Mouse (Mus musculus): ENCODE measurements around the gene Klk7. TPM values are rescaled to one million over a fixed set of nuclear protein-coding genes. Genes with fewer than 3 reads are reported as not detected.

The Klk7 gene
- polyA plus RNA-seq, 1 experiment from 2014 or later = not detected

GRCm38 (mm10) chr7:43855709-43856108 is 44.6 kb downstream of the Klk7 start:
- Histone ChIP-seq H3K27ac (no peak overlapping the region), H3K9me3 (replicated peaks) (no peaks in the 10 kb centered on the region), H3K4me1 (peaks cover 5% of the 10 kb centered on the region), H3K27me3 (no peaks in the 10 kb centered on the region), H3K4me2 (no peak overlapping the region), H3K36me3 (no peaks in the 10 kb centered on the region), H3K9ac (no peak overlapping the region), H3K4me3 (replicated peaks) (no peak overlapping the region)
- 62% methylated on average over 3 of the region's 3 CpGs for WGBS
- no peak for ATAC-seq (replicated peaks; ENCODE audit: low FRiP score)

- Histone ChIP-seq H3K9ac (no peak overlapping the region), H3K36me3 (no peaks in the 10 kb centered on the region)
Measured at GRCm38 (mm10) chr7:43856307-43856706, 45.2 kb downstream of the Klk7 start.

GRCm38 (mm10) chr7:43857501-43857900 is 46.4 kb downstream of the Klk7 start:
- peaks cover 5% of the 10 kb centered on the region for H3K4me1 ChIP-seq
- ATAC-seq (replicated peaks; ENCODE audit: low FRiP score) = no peak
- H3K27ac ChIP-seq = no peak overlapping the region
- no peak overlapping the region for H3K4me3 ChIP-seq (replicated peaks)
- H3K9ac ChIP-seq = no peak overlapping the region
- WGBS = 94% methylated on average over 12 of the region's 12 CpGs
- H3K4me2 ChIP-seq = no peak overlapping the region
- H3K9me3 ChIP-seq (replicated peaks) = no peaks in the 10 kb centered on the region
- no peaks in the 10 kb centered on the region for H3K27me3 ChIP-seq
- no peaks in the 10 kb centered on the region for H3K36me3 ChIP-seq

More at GRCm38 (mm10) chr7:43856307-43856706, 45.2 kb downstream of the Klk7 start:
- Histone ChIP-seq H3K4me1 (peaks cover 5% of the 10 kb centered on the region), H3K27ac (no peak overlapping the region), H3K4me3 (replicated peaks) (no peak overlapping the region), H3K9me3 (replicated peaks) (no peaks in the 10 kb centered on the region), H3K27me3 (no peaks in the 10 kb centered on the region), H3K4me2 (no peak overlapping the region)
- WGBS = 77% methylated on average over 7 of the region's 7 CpGs
- ATAC-seq (replicated peaks; ENCODE audit: low FRiP score) = no peak

- no peak overlapping the region for H3K4me2 ChIP-seq
- no peaks in the 10 kb centered on the region for H3K27me3 ChIP-seq
- no peaks in the 10 kb centered on the region for H3K9me3 ChIP-seq (replicated peaks)
- WGBS = 49% methylated on average over 8 of the region's 8 CpGs
- no peak overlapping the region for H3K9ac ChIP-seq
- ATAC-seq (replicated peaks; ENCODE audit: low FRiP score) = peak; percentile 44; the same call in 1 of the 2 replicates
- H3K4me1 ChIP-seq = peaks cover 5% of the 10 kb centered on the region
- no peaks in the 10 kb centered on the region for H3K36me3 ChIP-seq
- H3K4me3 ChIP-seq (replicated peaks) = no peak overlapping the region
- no peak overlapping the region for H3K27ac ChIP-seq
Measured at GRCm38 (mm10) chr7:43860411-43860810, 49.3 kb downstream of the Klk7 start.

Other genes with a start within 250 kb of the Klk7 start
- gene Zfp658, start 249.0 kb upstream of the Klk7 start, polyA plus RNA-seq (2015; fragmentation: Nextera tagmentation; extraction: Ambion mirVana) = 3.7 TPM in 2 replicates
- gene Zfp719, start 231.7 kb upstream of the Klk7 start, polyA plus RNA-seq (2015; fragmentation: Nextera tagmentation; extraction: Ambion mirVana) = 12.4 and 12.6 TPM in 2 replicates
- gene Zfp819, start 204.1 kb upstream of the Klk7 start, polyA plus RNA-seq (2015; fragmentation: Nextera tagmentation; extraction: Ambion mirVana) = 0.21 TPM in 1 of 2 replicates, not detected in the other
- not detected in 2 replicates for gene Ceacam18, start 176.6 kb upstream of the Klk7 start, polyA plus RNA-seq (2015; fragmentation: Nextera tagmentation; extraction: Ambion mirVana)
- gene Siglece, start 151.1 kb upstream of the Klk7 start, polyA plus RNA-seq (2015; fragmentation: Nextera tagmentation; extraction: Ambion mirVana) = 0.66 and 0.77 TPM in 2 replicates
- 15.3 and 16.8 TPM in 2 replicates for gene Ctu1, start 139.3 kb upstream of the Klk7 start, polyA plus RNA-seq (2015; fragmentation: Nextera tagmentation; extraction: Ambion mirVana)
- not detected in 2 replicates for gene Klk14, start 120.9 kb upstream of the Klk7 start, polyA plus RNA-seq (2015; fragmentation: Nextera tagmentation; extraction: Ambion mirVana)
- 0.47 and 0.64 TPM in 2 replicates for gene Klk13, start 98.7 kb upstream of the Klk7 start, polyA plus RNA-seq (2015; fragmentation: Nextera tagmentation; extraction: Ambion mirVana)
- gene Klk12, start 42.4 kb upstream of the Klk7 start, polyA plus RNA-seq (2015; fragmentation: Nextera tagmentation; extraction: Ambion mirVana) = not detected in 2 replicates
- 0.14 and 1.0 TPM in 2 replicates for gene Klk11, start 36.7 kb upstream of the Klk7 start, polyA plus RNA-seq (2015; fragmentation: Nextera tagmentation; extraction: Ambion mirVana)
- 0.58 and 2.3 TPM in 2 replicates for gene Klk10, start 30.3 kb upstream of the Klk7 start, polyA plus RNA-seq (2015; fragmentation: Nextera tagmentation; extraction: Ambion mirVana)
- 0.22 and 0.23 TPM in 2 replicates for gene Klk9, start 19.4 kb upstream of the Klk7 start, polyA plus RNA-seq (2015; fragmentation: Nextera tagmentation; extraction: Ambion mirVana)
- gene Klk8, start 13.7 kb upstream of the Klk7 start, polyA plus RNA-seq (2015; fragmentation: Nextera tagmentation; extraction: Ambion mirVana) = 29.0 and 32.5 TPM in 2 replicates
- 0.18 TPM in 1 of 2 replicates, not detected in the other for gene Klk6, start 13.2 kb downstream of the Klk7 start, polyA plus RNA-seq (2015; fragmentation: Nextera tagmentation; extraction: Ambion mirVana)
- gene Klk5, start 30.7 kb downstream of the Klk7 start, polyA plus RNA-seq (2015; fragmentation: Nextera tagmentation; extraction: Ambion mirVana) = not detected in 2 replicates
- 0.12 TPM in 1 of 2 replicates, not detected in the other for gene Klk4, start 69.9 kb downstream of the Klk7 start, polyA plus RNA-seq (2015; fragmentation: Nextera tagmentation; extraction: Ambion mirVana)
- gene Klk15, start 122.4 kb downstream of the Klk7 start, polyA plus RNA-seq (2015; fragmentation: Nextera tagmentation; extraction: Ambion mirVana) = not detected in 2 replicates
- 0.19 TPM in 1 of 2 replicates, not detected in the other for gene Klk1b8, start 139.4 kb downstream of the Klk7 start, polyA plus RNA-seq (2015; fragmentation: Nextera tagmentation; extraction: Ambion mirVana)
- gene Klk1b1, start 155.5 kb downstream of the Klk7 start, polyA plus RNA-seq (2015; fragmentation: Nextera tagmentation; extraction: Ambion mirVana) = not detected in 2 replicates
- gene Klk1b9, start 164.8 kb downstream of the Klk7 start, polyA plus RNA-seq (2015; fragmentation: Nextera tagmentation; extraction: Ambion mirVana) = not detected in 2 replicates
- not detected in 2 replicates for gene Klk1b11, start 184.6 kb downstream of the Klk7 start, polyA plus RNA-seq (2015; fragmentation: Nextera tagmentation; extraction: Ambion mirVana)
- gene Klk1b26, start 200.9 kb downstream of the Klk7 start, polyA plus RNA-seq (2015; fragmentation: Nextera tagmentation; extraction: Ambion mirVana) = 0.10 and 0.42 TPM in 2 replicates
- gene Klk1b27, start 241.0 kb downstream of the Klk7 start, polyA plus RNA-seq (2015; fragmentation: Nextera tagmentation; extraction: Ambion mirVana) = 0.19 TPM in 1 of 2 replicates, not detected in the other